Mouse (Mus musculus) gastrocnemius, adult 2 months (tissue): Measurements from ENCODE around the gene Ldhb. TPM values are rescaled to one million over a fixed set of nuclear protein-coding genes. Genes with fewer than 3 reads are reported as not detected.

Source experiments
- DNase-seq: peaks from one replicate; pipeline ENCODE4 v3.0.0; 2022
- H3K27ac ChIP-seq: fragments of 200-600 bp; 2 replicates; pipeline ENCODE4 v1.8.1; 2022; ENCODE audit warnings: mild to moderate bottlenecking
- H3K4me3 ChIP-seq: fragments of 200-600 bp; 2 replicates; pipeline ENCODE4 v1.8.1; 2022; ENCODE audit warnings: mild to moderate bottlenecking, moderate library complexity
- CTCF ChIP-seq: fragments of 200-600 bp; IDR thresholded peaks from 2 replicates; pipeline ENCODE4 v1.8.1; 2022; ENCODE audit warnings: antibody characterized with exemption, mild to moderate bottlenecking, moderate library complexity
- intact Hi-C: fragments of 180-260 bp; cut with DNase I; formaldehyde crosslinking; loops from one replicate; pipeline ENCODE4 v1.15.1; 2025
- long read RNA-seq, 2 experiments: library from polyadenylated mRNA; stranded (forward); transcript quantifications; one replicate each; pipeline ENCODE4 v2.0.0; 2021
- total RNA-seq, 2 experiments: library from RNA; stranded (reverse); gene quantifications; 2 replicates each; pipeline ENCODE4 v1.2.3; 2021

Ldhb gene
- total RNA-seq: 1,000 to 10,000 TPM in 1 of 2 experiments, 100 to 1,000 TPM in 1; 299 to 1,071 TPM
- long read RNA-seq, experiment 1, transcript Ldhb-201 (8 exons, 1,304 nt): major isoform, 871 of 933 reads
- long read RNA-seq, experiment 1, partial matches to known transcripts: 37 of 933 reads
- long read RNA-seq, experiment 1, other reads (novel, unspliced or antisense): 25 of 933 reads
- long read RNA-seq, experiment 2, transcript Ldhb-201 (8 exons, 1,304 nt): major isoform, 1,087 of 1,189 reads
- long read RNA-seq, experiment 2, partial matches to known transcripts: 61 of 1,189 reads
- long read RNA-seq, experiment 2, other reads (novel, unspliced or antisense): 41 of 1,189 reads

- H3K27ac ChIP-seq: peak within 1 kb of the TSS; percentile 85
- H3K4me3 ChIP-seq: peak within 1 kb of the TSS; percentile 77
- TF ChIP-seq CTCF: no peak
- peak; percentile 85 for DNase-seq
- intact Hi-C loops: no loop called here
Observed at GRCm38 (mm10) chr6:142507785-142508162, at the start of gene Ldhb. Gene Ldhb, minus strand, starts transcription at chr6:142507957.

GRCm38 (mm10) chr6:142555988-142556387 lies 48.2 kb upstream of the Ldhb start:
- no peak for TF ChIP-seq CTCF
- H3K4me3 ChIP-seq: no peak overlapping the region
- no peak for DNase-seq
- intact Hi-C loops: no loop called here
- no peak overlapping the region for H3K27ac ChIP-seq

GRCm38 (mm10) chr6:142551482-142551881 lies 43.7 kb upstream of the Ldhb start:
- intact Hi-C loops: no loop called here
- no peak for DNase-seq
- H3K27ac ChIP-seq: no peak overlapping the region; the same call in 1 of the 2 replicates
- no peak for TF ChIP-seq CTCF
- no peak overlapping the region for H3K4me3 ChIP-seq

GRCm38 (mm10) chr6:142550871-142551270 lies 43.1 kb upstream of the Ldhb start:
- Histone ChIP-seq H3K4me3 (no peak overlapping the region), H3K27ac (no peak overlapping the region)
- no peak for DNase-seq
- TF ChIP-seq CTCF: no peak
- intact Hi-C loops: no loop called here

GRCm38 (mm10) chr6:142548377-142548776 lies 40.6 kb upstream of the Ldhb start:
- H3K4me3 ChIP-seq: no peak overlapping the region
- no peak for TF ChIP-seq CTCF
- no peak for DNase-seq
- no peak overlapping the region for H3K27ac ChIP-seq
- intact Hi-C loops: no loop called here

- Histone ChIP-seq H3K27ac (peak overlapping the region; percentile 21; the same call in 1 of the 2 replicates), H3K4me3 (peak overlapping the region; percentile 7; the same call in 1 of the 2 replicates)
- no peak for TF ChIP-seq CTCF
- no peak for DNase-seq
- intact Hi-C loops: no loop called here
Observed at GRCm38 (mm10) chr6:142545132-142545531, 37.4 kb upstream of the Ldhb start.

- Histone ChIP-seq H3K27ac (no peak overlapping the region), H3K4me3 (no peak overlapping the region)
- no peak for DNase-seq
- TF ChIP-seq CTCF: no peak
- intact Hi-C loops: no loop called here
Observed at GRCm38 (mm10) chr6:142543648-142544047, 35.9 kb upstream of the Ldhb start.

GRCm38 (mm10) chr6:142542800-142543175 lies 35.0 kb upstream of the Ldhb start:
- Histone ChIP-seq H3K27ac (no peak overlapping the region), H3K4me3 (no peak overlapping the region)
- no peak for DNase-seq
- intact Hi-C loops: no loop called here
- no peak for TF ChIP-seq CTCF

- intact Hi-C loops: no loop called here
- TF ChIP-seq CTCF: no peak
- H3K27ac ChIP-seq: no peak overlapping the region
- H3K4me3 ChIP-seq: no peak overlapping the region
- DNase-seq: no peak
Observed at GRCm38 (mm10) chr6:142542082-142542799, 34.5 kb upstream of the Ldhb start.

GRCm38 (mm10) chr6:142540561-142541160 lies 32.9 kb upstream of the Ldhb start:
- no peak for TF ChIP-seq CTCF
- H3K4me3 ChIP-seq: no peak overlapping the region
- DNase-seq: no peak
- intact Hi-C loops: no loop called here
- H3K27ac ChIP-seq: no peak overlapping the region

- TF ChIP-seq CTCF: no peak
- intact Hi-C loops: no loop called here
- no peak overlapping the region for H3K27ac ChIP-seq
- DNase-seq: no peak
- H3K4me3 ChIP-seq: no peak overlapping the region
Observed at GRCm38 (mm10) chr6:142540131-142540530, 32.4 kb upstream of the Ldhb start.

GRCm38 (mm10) chr6:142538503-142538902 lies 30.7 kb upstream of the Ldhb start:
- TF ChIP-seq CTCF: no peak
- intact Hi-C loops: no loop called here
- DNase-seq: peak; percentile 50
- Histone ChIP-seq H3K4me3 (peak overlapping the region; percentile 45), H3K27ac (peak overlapping the region; percentile 48)

GRCm38 (mm10) chr6:142533412-142533811 lies 25.7 kb upstream of the Ldhb start:
- TF ChIP-seq CTCF: no peak
- Histone ChIP-seq H3K27ac (peak overlapping the region; percentile 10; the same call in 1 of the 2 replicates), H3K4me3 (no peak overlapping the region)
- intact Hi-C loops: loop anchor here (5.0 kb wide), 1 partner anchor 39 kb away; the partner anchor contains the start of gene Kcnj8
- no peak for DNase-seq
